Mouse (Mus musculus) forebrain, embryonic 15.5 days (tissue): ENCODE data around the gene Rnf114. TPM values are rescaled to one million over a fixed set of nuclear protein-coding genes. Genes with fewer than 3 reads are reported as not detected.

Experiments used
- ATAC-seq: fragments of 200-750 bp; cut with Nextera tagmentation; replicated peaks from 2 replicates; pipeline ENCODE4 v1.8.0; 2017; ENCODE audit warnings: mild to moderate bottlenecking, moderate TSS enrichment, moderate library complexity
- H3K27ac ChIP-seq: fragments of 300-500 bp; sonication (generic); replicated peaks from 2 replicates; pipeline ENCODE4 v1.5.1; 2015; ENCODE audit warnings: mild to moderate bottlenecking, inconsistent platforms
- H3K27me3 ChIP-seq: fragments of 300-500 bp; sonication (generic); 2 replicates; pipeline ENCODE4 v1.6.1; 2015; ENCODE audit warnings: inconsistent platforms
- H3K36me3 ChIP-seq: fragments of 300-500 bp; sonication (generic); 2 replicates; pipeline ENCODE4 v1.6.1; 2015; ENCODE audit warnings: mild to moderate bottlenecking, inconsistent platforms
- H3K4me1 ChIP-seq: fragments of 300-500 bp; sonication (generic); 2 replicates; pipeline ENCODE4 v1.6.1; 2015; ENCODE audit warnings: inconsistent platforms
- H3K4me2 ChIP-seq: fragments of 300-500 bp; sonication (generic); replicated peaks from 2 replicates; pipeline ENCODE4 v1.6.1; 2015; ENCODE audit warnings: mild to moderate bottlenecking, inconsistent platforms
- H3K4me3 ChIP-seq: fragments of 300-500 bp; sonication (generic); 2 replicates; pipeline ENCODE4 v1.5.1; 2015; ENCODE audit warnings: mild to moderate bottlenecking, inconsistent platforms
- H3K9ac ChIP-seq: fragments of 300-500 bp; sonication (generic); replicated peaks from 2 replicates; pipeline ENCODE4 v1.6.1; 2015; ENCODE audit warnings: mild to moderate bottlenecking, inconsistent platforms
- H3K9me3 ChIP-seq: fragments of 300-500 bp; sonication (generic); 2 replicates; pipeline ENCODE4 v1.6.1; 2016; ENCODE audit warnings: inconsistent platforms
- WGBS: fragments of 180-500 bp; shearing (Covaris S2); methylation state at CpG from one replicate; pipeline ENCODE4 v1.1.7; 2015; ENCODE audit warnings: mixed read lengths; 5-methylcytosine and 5-hydroxymethylcytosine counted together
- polyA plus RNA-seq: library from polyadenylated mRNA; unstranded; fragments of >200 nt; fragmentation: Nextera tagmentation; extraction: Ambion mirVana; gene quantifications from 2 replicates; pipeline ENCODE4 v1.2.1, GENCODE M21; 2015

The Rnf114 gene
- polyA plus RNA-seq, 1 experiment from 2014 or later, result 132 TPM

GRCm38 (mm10) chr2:167548961-167549360, 56.5 kb downstream of the Rnf114 start:
- ATAC-seq, result no peak
- H3K4me3 ChIP-seq, result no peak overlapping the region
- no peaks in the 10 kb centered on the region for H3K9me3 ChIP-seq
- 84% methylated on average over 7 of the region's 7 CpGs for WGBS
- H3K9ac ChIP-seq, result no peak overlapping the region
- H3K36me3 ChIP-seq, result no peaks in the 10 kb centered on the region
- no peaks in the 10 kb centered on the region for H3K27me3 ChIP-seq
- H3K4me2 ChIP-seq, result no peak overlapping the region
- H3K27ac ChIP-seq, result no peak overlapping the region
- no peaks in the 10 kb centered on the region for H3K4me1 ChIP-seq

GRCm38 (mm10) chr2:167550341-167550854, 58.0 kb downstream of the Rnf114 start:
- Histone ChIP-seq H3K4me1 (no peaks in the 10 kb centered on the region), H3K4me2 (no peak overlapping the region), H3K27ac (no peak overlapping the region), H3K36me3 (no peaks in the 10 kb centered on the region), H3K9ac (no peak overlapping the region), H3K27me3 (no peaks in the 10 kb centered on the region), H3K4me3 (no peak overlapping the region), H3K9me3 (no peaks in the 10 kb centered on the region)
- ATAC-seq, result no peak
- 78% methylated on average over 8 of the region's 8 CpGs for WGBS

GRCm38 (mm10) chr2:167551342-167551920, 59.0 kb downstream of the Rnf114 start:
- Histone ChIP-seq H3K9ac (no peak overlapping the region), H3K9me3 (no peaks in the 10 kb centered on the region), H3K36me3 (no peaks in the 10 kb centered on the region), H3K4me3 (no peak overlapping the region), H3K4me2 (no peak overlapping the region), H3K27me3 (no peaks in the 10 kb centered on the region), H3K27ac (no peak overlapping the region), H3K4me1 (no peaks in the 10 kb centered on the region)
- no peak for ATAC-seq
- 76% methylated on average over 8 of the region's 8 CpGs for WGBS

GRCm38 (mm10) chr2:167552292-167552691, 59.8 kb downstream of the Rnf114 start:
- no peak for ATAC-seq

GRCm38 (mm10) chr2:167552927-167553402, 60.5 kb downstream of the Rnf114 start:
- no peak overlapping the region for H3K27ac ChIP-seq
- H3K36me3 ChIP-seq, result no peaks in the 10 kb centered on the region
- no peak overlapping the region for H3K4me2 ChIP-seq
- no peaks in the 10 kb centered on the region for H3K9me3 ChIP-seq
- no peak overlapping the region for H3K4me3 ChIP-seq
- no peak for ATAC-seq
- H3K27me3 ChIP-seq, result no peaks in the 10 kb centered on the region
- WGBS, result 24% methylated on average over 11 of the region's 11 CpGs
- no peaks in the 10 kb centered on the region for H3K4me1 ChIP-seq
- no peak overlapping the region for H3K9ac ChIP-seq

More at GRCm38 (mm10) chr2:167552292-167552691, 59.8 kb downstream of the Rnf114 start:
- Histone ChIP-seq H3K27ac (no peak overlapping the region), H3K4me3 (no peak overlapping the region), H3K9me3 (no peaks in the 10 kb centered on the region), H3K27me3 (no peaks in the 10 kb centered on the region), H3K4me2 (no peak overlapping the region), H3K4me1 (no peaks in the 10 kb centered on the region), H3K36me3 (no peaks in the 10 kb centered on the region), H3K9ac (no peak overlapping the region)
- WGBS, result 92% methylated on average over 4 of the region's 4 CpGs

GRCm38 (mm10) chr2:167555766-167556165, 63.3 kb downstream of the Rnf114 start:
- Histone ChIP-seq H3K27ac (no peak overlapping the region), H3K36me3 (no peaks in the 10 kb centered on the region), H3K4me2 (no peak overlapping the region), H3K9me3 (no peaks in the 10 kb centered on the region), H3K9ac (no peak overlapping the region), H3K27me3 (peaks cover 9% of the 10 kb centered on the region; the same call in 1 of the 2 replicates), H3K4me3 (no peak overlapping the region), H3K4me1 (0 out of 2 replicates have a peak, but pooled peaks cover 8% of the 10 kb centered on the region)
- 95% methylated on average over 5 of the region's 5 CpGs for WGBS
- no peak for ATAC-seq

- H3K4me1 ChIP-seq, result peaks cover 19% of the 10 kb centered on the region; the same call in 1 of the 2 replicates
- peak overlapping the region; percentile 41 for H3K4me2 ChIP-seq
- H3K27ac ChIP-seq, result no peak overlapping the region
- peaks cover 9% of the 10 kb centered on the region; the same call in 1 of the 2 replicates for H3K27me3 ChIP-seq
- no peaks in the 10 kb centered on the region for H3K36me3 ChIP-seq
- peak overlapping the region; percentile 21; the same call in 1 of the 2 replicates for H3K4me3 ChIP-seq
- 0 out of 2 replicates have a peak overlapping the region, but pooled peaks have one; percentile 26 for H3K9ac ChIP-seq
- H3K9me3 ChIP-seq, result no peaks in the 10 kb centered on the region
- 22% methylated on average over 27 of the region's 27 CpGs for WGBS
- no peak for ATAC-seq
Observed at GRCm38 (mm10) chr2:167559413-167559812, 67.0 kb downstream of the Rnf114 start.

GRCm38 (mm10) chr2:167562101-167562500, 69.7 kb downstream of the Rnf114 start:
- ATAC-seq, result 0 out of 2 replicates have a peak, but pooled peaks have one; percentile 27

GRCm38 (mm10) chr2:167563035-167563434, 70.6 kb downstream of the Rnf114 start:
- H3K9ac ChIP-seq, result no peak overlapping the region
- no peak overlapping the region for H3K4me2 ChIP-seq
- H3K36me3 ChIP-seq, result no peaks in the 10 kb centered on the region
- H3K4me1 ChIP-seq, result peaks cover 19% of the 10 kb centered on the region; the same call in 1 of the 2 replicates
- no peak overlapping the region for H3K27ac ChIP-seq
- H3K9me3 ChIP-seq, result no peaks in the 10 kb centered on the region
- peaks cover 9% of the 10 kb centered on the region; the same call in 1 of the 2 replicates for H3K27me3 ChIP-seq
- H3K4me3 ChIP-seq, result no peak overlapping the region
- WGBS, result 75% methylated on average over 5 of the region's 5 CpGs
- no peak for ATAC-seq

More at GRCm38 (mm10) chr2:167562101-167562500, 69.7 kb downstream of the Rnf114 start:
- Histone ChIP-seq H3K9me3 (no peaks in the 10 kb centered on the region), H3K27me3 (peaks cover 9% of the 10 kb centered on the region; the same call in 1 of the 2 replicates), H3K4me1 (peaks cover 19% of the 10 kb centered on the region; the same call in 1 of the 2 replicates), H3K9ac (no peak overlapping the region), H3K4me2 (no peak overlapping the region), H3K4me3 (no peak overlapping the region), H3K27ac (no peak overlapping the region), H3K36me3 (no peaks in the 10 kb centered on the region)
- 15% methylated on average over 7 of the region's 8 CpGs for WGBS

- Histone ChIP-seq H3K9me3 (no peaks in the 10 kb centered on the region), H3K4me2 (no peak overlapping the region), H3K36me3 (no peaks in the 10 kb centered on the region), H3K4me1 (peaks cover 17% of the 10 kb centered on the region; the same call in 1 of the 2 replicates), H3K27ac (no peak overlapping the region), H3K9ac (no peak overlapping the region), H3K27me3 (peaks cover 9% of the 10 kb centered on the region; the same call in 1 of the 2 replicates), H3K4me3 (no peak overlapping the region)
- WGBS, result 50% methylated on average over 12 of the region's 12 CpGs
- ATAC-seq, result 0 out of 2 replicates have a peak, but pooled peaks have one; percentile 36
Observed at GRCm38 (mm10) chr2:167563703-167564102, 71.3 kb downstream of the Rnf114 start.

- peaks cover 5% of the 10 kb centered on the region; the same call in 1 of the 2 replicates for H3K27me3 ChIP-seq
- peaks cover 12% of the 10 kb centered on the region; the same call in 1 of the 2 replicates for H3K4me1 ChIP-seq
- no peak overlapping the region for H3K4me3 ChIP-seq
- no peak overlapping the region for H3K27ac ChIP-seq
- no peaks in the 10 kb centered on the region for H3K9me3 ChIP-seq
- H3K36me3 ChIP-seq, result no peaks in the 10 kb centered on the region
- no peak overlapping the region for H3K9ac ChIP-seq
- no peak overlapping the region for H3K4me2 ChIP-seq
- no peak for ATAC-seq
- 88% methylated on average over 13 of the region's 13 CpGs for WGBS
Observed at GRCm38 (mm10) chr2:167564551-167565311, 72.3 kb downstream of the Rnf114 start.

GRCm38 (mm10) chr2:167565312-167565656, 72.8 kb downstream of the Rnf114 start:
- peaks cover 11% of the 10 kb centered on the region; the same call in 1 of the 2 replicates for H3K4me1 ChIP-seq
- H3K9me3 ChIP-seq, result no peaks in the 10 kb centered on the region
- H3K9ac ChIP-seq, result no peak overlapping the region
- no peak overlapping the region for H3K4me2 ChIP-seq
- WGBS, result 75% methylated on average over 3 of the region's 3 CpGs
- no peak overlapping the region for H3K4me3 ChIP-seq
- H3K27ac ChIP-seq, result no peak overlapping the region
- H3K27me3 ChIP-seq, result no peaks in the 10 kb centered on the region
- ATAC-seq, result no peak
- no peaks in the 10 kb centered on the region for H3K36me3 ChIP-seq
